Mouse (Mus musculus) kidney, postnatal 0 days (tissue): ENCODE data around the gene Rpgr. TPM values are rescaled to one million over a fixed set of nuclear protein-coding genes. Genes with fewer than 3 reads are reported as not detected.

Experiments used
- ATAC-seq: fragments of 200-750 bp; cut with Nextera tagmentation; replicated peaks from 2 replicates; pipeline ENCODE4 v1.8.0; 2017; ENCODE audit warnings: low read depth, moderate number of reproducible peaks, moderate TSS enrichment, moderate library complexity; ENCODE audit not compliant: low FRiP score
- DNase-seq: peaks from one replicate; pipeline ENCODE4 v3.0.0-alpha.2; 2016; ENCODE audit warnings: low spot score
- H3K27ac ChIP-seq: fragments of 300-500 bp; sonication (generic); 2 replicates; pipeline ENCODE4 v1.5.1; 2014; ENCODE audit warnings: mild to moderate bottlenecking
- H3K27me3 ChIP-seq: fragments of 300-500 bp; sonication (generic); 2 replicates; pipeline ENCODE4 v1.6.1; 2014; ENCODE audit warnings: low read length, mixed read lengths; ENCODE audit not compliant: insufficient read depth
- H3K36me3 ChIP-seq: fragments of 300-500 bp; sonication (generic); 2 replicates; pipeline ENCODE4 v1.6.1; 2014; ENCODE audit warnings: low read length, mixed read lengths; ENCODE audit not compliant: insufficient read depth
- H3K4me1 ChIP-seq: fragments of 300-500 bp; sonication (generic); replicated peaks from 2 replicates; pipeline ENCODE4 v1.6.1; 2014; ENCODE audit warnings: antibody characterized with exemption, low read length, mixed read lengths; ENCODE audit not compliant: insufficient read depth
- H3K4me2 ChIP-seq: fragments of 300-500 bp; sonication (generic); 2 replicates; pipeline ENCODE4 v1.6.1; 2014; ENCODE audit warnings: mild to moderate bottlenecking, low read length, moderate library complexity, mixed read lengths
- H3K4me3 ChIP-seq: fragments of 300-500 bp; sonication (generic); replicated peaks from 2 replicates; pipeline ENCODE4 v1.5.1; 2014; ENCODE audit warnings: low read depth, low read length
- H3K9ac ChIP-seq: fragments of 300-500 bp; sonication (generic); 2 replicates; pipeline ENCODE4 v1.6.1; 2014; ENCODE audit warnings: low read depth, low read length
- H3K9me3 ChIP-seq: fragments of 300-500 bp; sonication (generic); replicated peaks from 2 replicates; pipeline ENCODE4 v1.6.1; 2016; ENCODE audit warnings: low read length, inconsistent platforms, mixed read lengths
- CTCF ChIP-seq: IDR thresholded peaks from 2 replicates; pipeline ENCODE4 v1.5.1; 2016; ENCODE audit warnings: antibody characterized with exemption, low read depth, mild to moderate bottlenecking, moderate library complexity
- WGBS: fragments of 180-500 bp; shearing (Covaris S2); extraction: QIAGEN DNeasy Blood & Tissue Kit; methylation state at CpG from one replicate; pipeline ENCODE4 v1.1.7; 2014; 5-methylcytosine and 5-hydroxymethylcytosine counted together
- polyA plus RNA-seq: library from polyadenylated mRNA; unstranded; fragments of >200 nt; fragmentation: Nextera tagmentation; extraction: Ambion mirVana; gene quantifications from 2 replicates; pipeline ENCODE4 v1.2.1, GENCODE M21; 2015

Gene Rpgr
- polyA plus RNA-seq, 1 experiment from 2014 or later: 17.2 TPM

GRCm38 (mm10) chrX:10095797-10096196, 120.9 kb downstream of the Rpgr start:
- no peak overlapping the region for H3K4me2 ChIP-seq
- H3K27ac ChIP-seq: no peak overlapping the region
- H3K36me3 ChIP-seq: no peaks in the 10 kb centered on the region
- H3K4me1 ChIP-seq: no peaks in the 10 kb centered on the region
- no peak for TF ChIP-seq CTCF
- no peak for DNase-seq
- ATAC-seq: no peak
- no peak overlapping the region for H3K9ac ChIP-seq
- no peaks in the 10 kb centered on the region for H3K27me3 ChIP-seq
- no peaks in the 10 kb centered on the region for H3K9me3 ChIP-seq
- H3K4me3 ChIP-seq: no peak overlapping the region
- 82% methylated on average over 3 of the region's 3 CpGs for WGBS

DNA sequence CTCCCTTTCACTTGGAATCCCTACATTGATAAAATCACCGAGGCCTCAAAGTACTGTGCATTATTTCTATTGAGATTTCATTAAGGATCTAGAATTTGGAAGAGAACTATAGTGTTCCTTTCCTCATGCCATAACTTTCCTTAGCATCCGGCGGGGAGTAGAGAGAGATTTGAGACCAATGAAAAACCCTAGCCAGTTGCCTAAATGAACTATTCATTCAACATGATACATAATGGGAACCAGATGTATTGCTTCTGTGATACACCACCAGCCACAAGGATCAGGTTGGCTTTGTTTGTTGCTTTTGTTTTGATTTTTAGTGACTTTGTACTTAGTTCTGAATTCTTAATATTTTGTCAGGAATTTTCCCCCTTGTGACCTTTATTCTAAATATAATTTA, 136.3 kb downstream of the Rpgr start:
- ATAC-seq (no peak), DNase-seq (no peak)
- TF ChIP-seq CTCF: no peak
- no peaks in the 10 kb centered on the region for H3K4me1 ChIP-seq
- H3K36me3 ChIP-seq: no peaks in the 10 kb centered on the region
- H3K4me2 ChIP-seq: no peak overlapping the region
- H3K9me3 ChIP-seq: no peaks in the 10 kb centered on the region
- H3K27ac ChIP-seq: no peak overlapping the region
- H3K27me3 ChIP-seq: no peaks in the 10 kb centered on the region
- H3K4me3 ChIP-seq: no peak overlapping the region
- 90% methylated on average over 3 of the region's 3 CpGs for WGBS
- no peak overlapping the region for H3K9ac ChIP-seq

- Histone ChIP-seq H3K9ac (no peak overlapping the region), H3K27ac (no peak overlapping the region), H3K27me3 (no peaks in the 10 kb centered on the region), H3K9me3 (no peaks in the 10 kb centered on the region), H3K4me3 (no peak overlapping the region), H3K4me2 (no peak overlapping the region), H3K36me3 (no peaks in the 10 kb centered on the region), H3K4me1 (no peaks in the 10 kb centered on the region)
- TF ChIP-seq CTCF: no peak
- ATAC-seq (no peak), DNase-seq (no peak)
- 89% methylated on average over 1 of the region's 1 CpGs for WGBS
These were observed 136.7 kb downstream of the Rpgr start for GRCm38 (mm10) chrX:10079981-10080380.

- no peak for DNase-seq
- WGBS: 74% methylated on average over 3 of the region's 3 CpGs
- Histone ChIP-seq H3K9ac (no peak overlapping the region), H3K4me2 (no peak overlapping the region), H3K9me3 (no peaks in the 10 kb centered on the region), H3K27me3 (no peaks in the 10 kb centered on the region), H3K4me3 (no peak overlapping the region), H3K4me1 (no peaks in the 10 kb centered on the region), H3K27ac (no peak overlapping the region), H3K36me3 (no peaks in the 10 kb centered on the region)
- TF ChIP-seq CTCF: no peak
- ATAC-seq: no peak
These were observed 142.8 kb downstream of the Rpgr start for GRCm38 (mm10) chrX:10073966-10074365.

- DNase-seq (no peak), ATAC-seq (no peak)
- TF ChIP-seq CTCF: no peak
- no peaks in the 10 kb centered on the region for H3K9me3 ChIP-seq
- no peak overlapping the region for H3K27ac ChIP-seq
- H3K27me3 ChIP-seq: no peaks in the 10 kb centered on the region
- H3K4me3 ChIP-seq: no peak overlapping the region
- H3K9ac ChIP-seq: no peak overlapping the region
- H3K36me3 ChIP-seq: no peaks in the 10 kb centered on the region
- WGBS: 65% methylated on average over 2 of the region's 2 CpGs
- no peaks in the 10 kb centered on the region for H3K4me1 ChIP-seq
- no peak overlapping the region for H3K4me2 ChIP-seq
These were observed 145.2 kb downstream of the Rpgr start for GRCm38 (mm10) chrX:10071529-10071928.

GRCm38 (mm10) chrX:10070689-10071088, 146.0 kb downstream of the Rpgr start:
- H3K4me1 ChIP-seq: no peaks in the 10 kb centered on the region
- H3K36me3 ChIP-seq: no peaks in the 10 kb centered on the region
- H3K9me3 ChIP-seq: no peaks in the 10 kb centered on the region
- H3K4me2 ChIP-seq: no peak overlapping the region
- peak; percentile 70 for TF ChIP-seq CTCF
- no peak overlapping the region for H3K9ac ChIP-seq
- WGBS: 26% methylated on average over 6 of the region's 6 CpGs
- no peak overlapping the region for H3K4me3 ChIP-seq
- DNase-seq (peak; percentile 41), ATAC-seq (no peak)
- no peak overlapping the region for H3K27ac ChIP-seq
- H3K27me3 ChIP-seq: no peaks in the 10 kb centered on the region

DNA sequence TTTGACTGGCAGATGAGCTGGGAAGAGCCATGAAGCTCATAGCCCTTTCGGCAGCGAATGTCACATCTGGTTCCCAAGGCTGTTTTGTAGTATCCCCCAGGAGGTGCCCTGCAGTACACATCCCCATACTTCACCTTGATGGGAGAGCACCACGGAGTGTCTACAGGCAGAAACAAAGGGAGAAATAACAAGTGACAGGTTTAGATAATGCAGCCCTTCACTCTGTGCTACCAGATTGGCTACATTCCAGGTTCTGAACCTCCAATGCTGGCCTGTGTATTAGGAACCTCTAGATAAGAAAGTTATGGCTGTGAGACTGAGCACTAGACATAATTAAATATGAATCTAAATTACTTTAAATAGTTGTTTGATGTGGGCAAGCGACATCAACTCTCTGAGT, 147.3 kb downstream of the Rpgr start:
- Histone ChIP-seq H3K27ac (no peak overlapping the region), H3K4me1 (no peaks in the 10 kb centered on the region), H3K9me3 (no peaks in the 10 kb centered on the region), H3K36me3 (no peaks in the 10 kb centered on the region), H3K9ac (no peak overlapping the region), H3K4me3 (no peak overlapping the region), H3K4me2 (no peak overlapping the region), H3K27me3 (no peaks in the 10 kb centered on the region)
- DNase-seq: no peak
- WGBS: 73% methylated on average over 4 of the region's 4 CpGs
- no peak for TF ChIP-seq CTCF
- no peak for ATAC-seq
